Mouse (Mus musculus) heart, embryonic 13.5 days (tissue): ENCODE measurements around the gene Ptprcap. TPM values are rescaled to one million over a fixed set of nuclear protein-coding genes. Genes with fewer than 3 reads are reported as not detected.

Experiments
- ATAC-seq: fragments of 200-750 bp; cut with Nextera tagmentation; 2 replicates; pipeline ENCODE4 v1.8.0; 2017; ENCODE audit warnings: moderate TSS enrichment; ENCODE audit not compliant: insufficient number of reproducible peaks, low FRiP score, low TSS enrichment; ENCODE audit errors: extremely low read depth
- H3K27ac ChIP-seq: fragments of 300-500 bp; sonication (generic); replicated peaks from 2 replicates; pipeline ENCODE4 v1.5.1; 2015; ENCODE audit warnings: moderate library complexity, mild to moderate bottlenecking, inconsistent platforms
- H3K27me3 ChIP-seq: fragments of 300-500 bp; sonication (generic); replicated peaks from 2 replicates; pipeline ENCODE4 v1.6.1; 2015; ENCODE audit warnings: mild to moderate bottlenecking, inconsistent platforms
- H3K36me3 ChIP-seq: fragments of 300-500 bp; sonication (generic); 2 replicates; pipeline ENCODE4 v1.6.1; 2015; ENCODE audit warnings: mild to moderate bottlenecking, inconsistent platforms
- H3K4me1 ChIP-seq: fragments of 300-500 bp; sonication (generic); 2 replicates; pipeline ENCODE4 v1.6.1; 2015; ENCODE audit warnings: inconsistent platforms
- H3K4me2 ChIP-seq: fragments of 300-500 bp; sonication (generic); 2 replicates; pipeline ENCODE4 v1.6.1; 2015; ENCODE audit warnings: inconsistent platforms, mild to moderate bottlenecking, moderate library complexity
- H3K4me3 ChIP-seq: fragments of 300-500 bp; sonication (generic); 2 replicates; pipeline ENCODE4 v1.5.1; 2015; ENCODE audit warnings: moderate library complexity, mild to moderate bottlenecking, inconsistent platforms
- H3K9ac ChIP-seq: fragments of 300-500 bp; sonication (generic); 2 replicates; pipeline ENCODE4 v1.6.1; 2015; ENCODE audit warnings: inconsistent platforms, mild to moderate bottlenecking, moderate library complexity
- H3K9me3 ChIP-seq: fragments of 300-500 bp; sonication (generic); 2 replicates; pipeline ENCODE4 v1.6.1; 2016; ENCODE audit warnings: inconsistent platforms
- WGBS: fragments of 180-500 bp; shearing (Covaris S2); methylation state at CpG from one replicate; pipeline ENCODE4 v1.1.7; 2015; ENCODE audit warnings: mixed read lengths; 5-methylcytosine and 5-hydroxymethylcytosine counted together
- polyA plus RNA-seq: library from polyadenylated mRNA; unstranded; fragments of >200 nt; fragmentation: Nextera tagmentation; extraction: Ambion mirVana; gene quantifications from 2 replicates; pipeline ENCODE4 v1.2.1, GENCODE M21; 2015

Gene Ptprcap
- polyA plus RNA-seq, 1 experiment from 2014 or later = 1.4 TPM

- H3K36me3 ChIP-seq = no peaks in the 10 kb centered on the region
- H3K9ac ChIP-seq = no peak overlapping the region; the same call in none of the 2 replicates
- no peaks in the 10 kb centered on the region for H3K9me3 ChIP-seq
- no peak overlapping the region for H3K4me3 ChIP-seq
- H3K4me2 ChIP-seq = no peak overlapping the region
- ATAC-seq = no peak
- 71% methylated on average over 6 of the region's 6 CpGs for WGBS
- H3K27me3 ChIP-seq = peaks cover 19% of the 10 kb centered on the region; the same call in 1 of the 2 replicates
- no peak overlapping the region for H3K27ac ChIP-seq
- H3K4me1 ChIP-seq = 0 out of 2 replicates have a peak, but pooled peaks cover 3% of the 10 kb centered on the region
Measured at GRCm38 (mm10) chr19:4140147-4140546, 13.3 kb upstream of the Ptprcap start.

GRCm38 (mm10) chr19:4142416-4143173 is 10.8 kb upstream of the Ptprcap start:
- H3K27me3 ChIP-seq = 0 out of 2 replicates have a peak, but pooled peaks cover 9% of the 10 kb centered on the region
- H3K9me3 ChIP-seq = peaks cover 5% of the 10 kb centered on the region; the same call in 1 of the 2 replicates
- ATAC-seq = no peak
- WGBS = 85% methylated on average over 18 of the region's 18 CpGs
- no peak overlapping the region for H3K27ac ChIP-seq
- H3K9ac ChIP-seq = no peak overlapping the region
- H3K4me1 ChIP-seq = peaks cover 3% of the 10 kb centered on the region; the same call in 1 of the 2 replicates
- no peak overlapping the region for H3K4me2 ChIP-seq
- no peak overlapping the region for H3K4me3 ChIP-seq
- no peaks in the 10 kb centered on the region for H3K36me3 ChIP-seq

GRCm38 (mm10) chr19:4143759-4144268 is 9.6 kb upstream of the Ptprcap start, which contains the start of gene Cabp4:
TSS of gene Cabp4 (minus strand) at chr19:4144033.
- H3K27me3 ChIP-seq = 0 out of 2 replicates have a peak, but pooled peaks cover 4% of the 10 kb centered on the region
- ATAC-seq = no peak
- no peak within 1 kb of the TSS for H3K4me2 ChIP-seq
- peaks cover 5% of the 10 kb centered on the region; the same call in 1 of the 2 replicates for H3K9me3 ChIP-seq
- no peak within 1 kb of the TSS for H3K27ac ChIP-seq
- no peak within 1 kb of the TSS for H3K4me3 ChIP-seq
- peaks cover 8% of the 10 kb centered on the region for H3K4me1 ChIP-seq
- 67% methylated on average over 7 of the region's 7 CpGs for WGBS
- H3K36me3 ChIP-seq = no peaks in the 10 kb centered on the region
- H3K9ac ChIP-seq = no peak within 1 kb of the TSS

GRCm38 (mm10) chr19:4144550-4145498 is 8.6 kb upstream of the Ptprcap start:
- H3K4me1 ChIP-seq = peaks cover 17% of the 10 kb centered on the region
- peaks cover 5% of the 10 kb centered on the region; the same call in 1 of the 2 replicates for H3K9me3 ChIP-seq
- peaks cover 1% of the 10 kb centered on the region for H3K36me3 ChIP-seq
- WGBS = 74% methylated on average over 16 of the region's 16 CpGs
- ATAC-seq = no peak
- H3K27ac ChIP-seq = no peak overlapping the region
- no peak overlapping the region for H3K4me3 ChIP-seq
- H3K4me2 ChIP-seq = no peak overlapping the region
- H3K9ac ChIP-seq = no peak overlapping the region
- H3K27me3 ChIP-seq = no peaks in the 10 kb centered on the region

GRCm38 (mm10) chr19:4145936-4146335 is 7.5 kb upstream of the Ptprcap start:
- Histone ChIP-seq H3K27me3 (no peaks in the 10 kb centered on the region), H3K9me3 (peaks cover 5% of the 10 kb centered on the region; the same call in 1 of the 2 replicates), H3K27ac (no peak overlapping the region), H3K4me2 (no peak overlapping the region), H3K36me3 (peaks cover 12% of the 10 kb centered on the region), H3K4me1 (peaks cover 21% of the 10 kb centered on the region), H3K9ac (no peak overlapping the region), H3K4me3 (no peak overlapping the region)
- 84% methylated on average over 5 of the region's 5 CpGs for WGBS
- no peak for ATAC-seq

- H3K36me3 ChIP-seq = peaks cover 18% of the 10 kb centered on the region
- 60% methylated on average over 12 of the region's 12 CpGs for WGBS
- no peak overlapping the region for H3K27ac ChIP-seq
- no peak overlapping the region for H3K4me3 ChIP-seq
- H3K9ac ChIP-seq = no peak overlapping the region
- H3K4me1 ChIP-seq = peaks cover 27% of the 10 kb centered on the region
- no peak overlapping the region for H3K4me2 ChIP-seq
- no peak for ATAC-seq
- no peaks in the 10 kb centered on the region for H3K27me3 ChIP-seq
- peaks cover 5% of the 10 kb centered on the region; the same call in 1 of the 2 replicates for H3K9me3 ChIP-seq
Measured at GRCm38 (mm10) chr19:4146366-4147021, 6.9 kb upstream of the Ptprcap start.

- H3K4me1 ChIP-seq = peaks cover 30% of the 10 kb centered on the region
- H3K4me3 ChIP-seq = no peak overlapping the region
- no peak for ATAC-seq
- WGBS = 49% methylated on average over 3 of the region's 3 CpGs
- H3K27ac ChIP-seq = no peak overlapping the region
- no peaks in the 10 kb centered on the region for H3K27me3 ChIP-seq
- H3K4me2 ChIP-seq = no peak overlapping the region
- peaks cover 5% of the 10 kb centered on the region; the same call in 1 of the 2 replicates for H3K9me3 ChIP-seq
- peaks cover 22% of the 10 kb centered on the region for H3K36me3 ChIP-seq
- 0 out of 2 replicates have a peak overlapping the region, but pooled peaks have one; percentile 91 for H3K9ac ChIP-seq
Measured at GRCm38 (mm10) chr19:4147022-4147405, 6.4 kb upstream of the Ptprcap start.

GRCm38 (mm10) chr19:4147782-4148490 is 5.5 kb upstream of the Ptprcap start:
- peaks cover 5% of the 10 kb centered on the region; the same call in 1 of the 2 replicates for H3K9me3 ChIP-seq
- peak overlapping the region; percentile 84 for H3K4me3 ChIP-seq
- 40% methylated on average over 9 of the region's 9 CpGs for WGBS
- peaks cover 31% of the 10 kb centered on the region for H3K36me3 ChIP-seq
- peak overlapping the region; percentile 41; the same call in 1 of the 2 replicates for H3K27ac ChIP-seq
- no peak for ATAC-seq
- H3K27me3 ChIP-seq = no peaks in the 10 kb centered on the region
- peak overlapping the region; percentile 91 for H3K9ac ChIP-seq
- H3K4me2 ChIP-seq = peak overlapping the region; percentile 88
- H3K4me1 ChIP-seq = peaks cover 36% of the 10 kb centered on the region

GRCm38 (mm10) chr19:4148491-4148806 is 5.0 kb upstream of the Ptprcap start, which contains the start of gene Coro1b:
TSS of gene Coro1b (plus strand) at chr19:4148619.
- peak within 1 kb of the TSS; percentile 84 for H3K4me3 ChIP-seq
- peak; percentile 91 for ATAC-seq
- peaks cover 36% of the 10 kb centered on the region for H3K36me3 ChIP-seq
- H3K27me3 ChIP-seq = no peaks in the 10 kb centered on the region
- 0% methylated on average over 30 of the region's 33 CpGs for WGBS
- H3K9ac ChIP-seq = peak within 1 kb of the TSS; percentile 91
- H3K4me2 ChIP-seq = peak within 1 kb of the TSS; percentile 88
- peaks cover 41% of the 10 kb centered on the region for H3K4me1 ChIP-seq
- H3K27ac ChIP-seq = peak within 1 kb of the TSS; percentile 76
- H3K9me3 ChIP-seq = peaks cover 5% of the 10 kb centered on the region; the same call in 1 of the 2 replicates

GRCm38 (mm10) chr19:4148819-4149218 is 4.6 kb upstream of the Ptprcap start:
- peaks cover 42% of the 10 kb centered on the region for H3K4me1 ChIP-seq
- ATAC-seq = no peak
- peaks cover 5% of the 10 kb centered on the region; the same call in 1 of the 2 replicates for H3K9me3 ChIP-seq
- peak overlapping the region; percentile 76 for H3K27ac ChIP-seq
- H3K27me3 ChIP-seq = no peaks in the 10 kb centered on the region
- H3K4me3 ChIP-seq = peak overlapping the region; percentile 84
- WGBS = 3% methylated on average over 8 of the region's 8 CpGs
- peak overlapping the region; percentile 91 for H3K9ac ChIP-seq
- peaks cover 40% of the 10 kb centered on the region for H3K36me3 ChIP-seq
- H3K4me2 ChIP-seq = peak overlapping the region; percentile 88
